ENCODE assay signal across 8 mouse cellular contexts in the genomic region with DNA sequence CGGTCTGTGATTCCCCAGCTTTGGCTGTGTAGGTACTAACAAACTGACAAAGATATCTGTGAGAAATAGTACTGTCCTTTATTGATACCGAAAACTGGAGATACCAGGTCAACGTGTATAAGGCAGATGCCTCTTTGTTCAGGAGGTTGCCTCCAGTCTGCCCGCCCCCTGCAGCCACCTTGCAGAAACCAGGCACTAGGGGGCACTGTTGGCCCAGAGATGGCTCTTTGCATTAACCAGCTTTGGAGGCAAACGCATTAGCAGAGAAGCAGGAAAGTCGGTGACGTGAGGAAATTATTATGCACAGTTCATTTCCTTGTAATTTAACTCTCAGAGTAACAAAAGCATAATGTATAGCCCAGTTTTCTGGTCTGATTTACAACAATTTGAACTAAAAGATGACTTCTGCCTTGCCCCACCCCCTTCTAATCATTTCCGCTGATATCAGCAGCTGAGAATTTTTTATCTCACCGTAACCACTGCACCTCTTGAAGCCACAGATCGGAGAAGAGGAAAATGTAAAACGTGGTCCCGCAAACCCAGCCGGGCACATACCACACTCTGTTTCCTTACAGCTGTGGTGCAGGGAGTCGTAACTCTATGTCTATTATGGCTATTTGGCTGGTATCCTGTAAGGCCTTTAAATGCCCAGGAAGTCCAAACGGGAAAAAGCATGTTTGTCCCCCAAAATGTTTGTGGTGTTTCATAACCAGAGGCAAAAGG.
A peak's percentile ranks its signal among the peaks of the same experiment; 100 is the strongest.
DNase-seq lines count a peak whose midpoint lies in the region; ATAC-seq and TF ChIP-seq lines count a peak whose summit lies in the region.

No protein-coding gene starts in this region.

- H3K9me3 ChIP-seq in embryonic facial prominence, embryonic 14.5 days (ENCODE audit: control insufficient read depth, low read length) = no peaks in the 10 kb centered on the region
- H3K9me3 ChIP-seq in heart, embryonic 11.5 days (replicated peaks; ENCODE audit: control insufficient read depth, low read length) = no peaks in the 10 kb centered on the region
- no peaks in the 10 kb centered on the region for H3K9me3 ChIP-seq in kidney, embryonic 15.5 days (replicated peaks)
- no peaks in the 10 kb centered on the region for H3K9me3 ChIP-seq in limb, embryonic 15.5 days

- H3K4me1 ChIP-seq in bone marrow, adult 2 months (ENCODE audit: control insufficient read depth, insufficient read depth, low read length) = no peaks in the 10 kb centered on the region; the same call in 1 of the 2 replicates
- peaks cover 16% of the 10 kb centered on the region; the same call in 1 of the 2 replicates for H3K4me1 ChIP-seq in embryonic facial prominence, embryonic 14.5 days (ENCODE audit: control insufficient read depth, insufficient read depth, low read length)
- no peaks in the 10 kb centered on the region for H3K4me1 ChIP-seq in heart, embryonic 11.5 days (ENCODE audit: control insufficient read depth, insufficient read depth, low read length)
- peaks cover 10% of the 10 kb centered on the region for H3K4me1 ChIP-seq in kidney, embryonic 15.5 days
- peaks cover 13% of the 10 kb centered on the region for H3K4me1 ChIP-seq in limb, embryonic 15.5 days

- TF ChIP-seq POLR2A in bone marrow, adult 2 months (IDR thresholded peaks at IDR 0.05; ENCODE audit: borderline replicate concordance, control insufficient read depth, low read depth, low read length) = no peak

- TF ChIP-seq CTCF in bone marrow, adult 2 months (IDR thresholded peaks at IDR 0.05; ENCODE audit: control insufficient read depth, insufficient read depth, low read length) = peak; percentile 85

- H3K27me3 ChIP-seq in embryonic facial prominence, embryonic 14.5 days (replicated peaks; ENCODE audit: control insufficient read depth, insufficient read depth, low read length) = no peaks in the 10 kb centered on the region
- no peaks in the 10 kb centered on the region for H3K27me3 ChIP-seq in heart, embryonic 11.5 days (ENCODE audit: control insufficient read depth, insufficient read depth, low read length)
- peaks cover 7% of the 10 kb centered on the region; the same call in 1 of the 2 replicates for H3K27me3 ChIP-seq in kidney, embryonic 15.5 days
- H3K27me3 ChIP-seq in limb, embryonic 15.5 days = no peaks in the 10 kb centered on the region

- H3K9ac ChIP-seq in embryonic facial prominence, embryonic 14.5 days (ENCODE audit: low read depth, low read length) = no peak overlapping the region
- H3K9ac ChIP-seq in heart, embryonic 11.5 days (ENCODE audit: low read depth, low read length) = peak overlapping the region; percentile 56; the same call in 1 of the 2 replicates
- no peak overlapping the region for H3K9ac ChIP-seq in kidney, embryonic 15.5 days
- H3K9ac ChIP-seq in limb, embryonic 15.5 days = no peak overlapping the region

- H3K27ac ChIP-seq in bone marrow, adult 2 months (ENCODE audit: control insufficient read depth, insufficient read depth, low read depth, low read length, poor library complexity) = no peak overlapping the region
- no peak overlapping the region; the same call in 1 of the 2 replicates for H3K27ac ChIP-seq in embryonic facial prominence, embryonic 14.5 days (replicated peaks; ENCODE audit: low read depth, low read length)
- no peak overlapping the region for H3K27ac ChIP-seq in heart, embryonic 11.5 days (ENCODE audit: low read depth, low read length)
- no peak overlapping the region; the same call in 1 of the 2 replicates for H3K27ac ChIP-seq in kidney, embryonic 15.5 days
- H3K27ac ChIP-seq in limb, embryonic 15.5 days = no peak overlapping the region

- peak; percentile 93 for ATAC-seq in embryonic facial prominence, embryonic 14.5 days (ENCODE audit: low read depth)
- ATAC-seq in heart, embryonic 11.5 days (replicated peaks; ENCODE audit: insufficient number of reproducible peaks, low FRiP score, low TSS enrichment) = no peak
- peak; percentile 80 for ATAC-seq in kidney, embryonic 15.5 days (replicated peaks; ENCODE audit: low FRiP score)
- ATAC-seq in limb, embryonic 15.5 days (ENCODE audit: insufficient number of reproducible peaks, low FRiP score, low TSS enrichment, low read depth) = 0 out of 2 replicates have a peak, but pooled peaks have one; percentile 44

- H3K36me3 ChIP-seq in embryonic facial prominence, embryonic 14.5 days (ENCODE audit: control insufficient read depth, insufficient read depth, low read length) = no peaks in the 10 kb centered on the region
- no peaks in the 10 kb centered on the region for H3K36me3 ChIP-seq in heart, embryonic 11.5 days (ENCODE audit: control insufficient read depth, insufficient read depth, low read length)
- H3K36me3 ChIP-seq in kidney, embryonic 15.5 days = no peaks in the 10 kb centered on the region
- H3K36me3 ChIP-seq in limb, embryonic 15.5 days = no peaks in the 10 kb centered on the region

- H3K4me2 ChIP-seq in embryonic facial prominence, embryonic 14.5 days (ENCODE audit: low read depth, low read length) = peak overlapping the region; percentile 50
- peak overlapping the region; percentile 62 for H3K4me2 ChIP-seq in heart, embryonic 11.5 days
- peak overlapping the region; percentile 57 for H3K4me2 ChIP-seq in kidney, embryonic 15.5 days
- peak overlapping the region; percentile 47 for H3K4me2 ChIP-seq in limb, embryonic 15.5 days

- WGBS in bone marrow, adult 2 months = 6% methylated on average over 15 of the region's 15 CpGs
- WGBS in embryonic facial prominence, embryonic 14.5 days = 15% methylated on average over 15 of the region's 15 CpGs
- WGBS in heart, embryonic 11.5 days (ENCODE audit: insufficient replicate concordance) = 14% methylated on average over 15 of the region's 15 CpGs
- WGBS in kidney, embryonic 15.5 days = 17% methylated on average over 15 of the region's 15 CpGs
- WGBS in limb, embryonic 15.5 days = 12% methylated on average over 15 of the region's 15 CpGs

- H3K4me3 ChIP-seq in bone marrow, adult 2 months (replicated peaks; ENCODE audit: control insufficient read depth, low read depth, low read length) = no peak overlapping the region
- peak overlapping the region; percentile 15 for H3K4me3 ChIP-seq in embryonic facial prominence, embryonic 14.5 days (ENCODE audit: low read depth, low read length)
- peak overlapping the region; percentile 34 for H3K4me3 ChIP-seq in heart, embryonic 11.5 days (ENCODE audit: low read depth, low read length)
- peak overlapping the region; percentile 25 for H3K4me3 ChIP-seq in kidney, embryonic 15.5 days (replicated peaks)
- peak overlapping the region; percentile 24 for H3K4me3 ChIP-seq in limb, embryonic 15.5 days

- DNase-seq in 416B (ENCODE audit: low read depth) = peak; percentile 68
- DNase-seq in embryonic facial prominence, embryonic 14.5 days (ENCODE audit: low spot score) = peak; percentile 94
- DNase-seq in monocyte, adult 2 months (ENCODE audit: low read depth in 1 of 2, low spot score in 2 of 2) = peak; percentile 47 to 70
- DNase-seq in spleen, postnatal 36 days (ENCODE audit: low spot score in 2 of 2) = peak; percentile 68
